Comparison of ENCODE assay signal across 12 mouse cellular contexts in genomic region chr1:135536326-135536725, GRCm38 (mm10).
DNase-seq lines count a peak whose midpoint lies in the region; ATAC-seq and TF ChIP-seq lines count a peak whose summit lies in the region.
"Had no signal": no experiment of that assay in that cellular context is flagged by ENCODE, and none has a peak within 500 bp of the region (broad histone marks: within the 10 kb centered on the region; RNA-seq: fewer than 3 reads in every experiment).

No protein-coding gene starts in this region.

- DNase-seq in heart, adult 18-20 months, result peak; percentile 59 to 76
- no peak for DNase-seq in heart, postnatal 36 days
- peak; percentile 59 for DNase-seq in MN1 (ENCODE audit: low spot score)
- peak; percentile 65 to 71 for DNase-seq in heart, adult 9 months (ENCODE audit: low spot score in 2 of 2)
- DNase-seq in lung, postnatal 4 days, result peak; percentile 48 to 65
- no peak for DNase-seq in layer of hippocampus, adult 18-20 months (ENCODE audit: low spot score in 2 of 2)
- DNase-seq in thymus, adult 2 months, result no peak
- DNase-seq: cerebellum, adult 9-10 months; kidney, postnatal 10 days had no signal

- TF ChIP-seq CTCF in thymus, adult 2 months (IDR thresholded peaks at IDR 0.05; ENCODE audit: borderline replicate concordance, control insufficient read depth, extremely low read depth, insufficient read depth, low read length, poor library complexity), result no peak

- no peaks in the 10 kb centered on the region for H3K27me3 ChIP-seq in thymus, adult 2 months (ENCODE audit: control insufficient read depth, insufficient read depth, low read length)
- H3K27me3 ChIP-seq: midbrain, embryonic 15.5 days had no signal

- no peak for TF ChIP-seq POLR2A in thymus, adult 2 months (IDR thresholded peaks at IDR 0.05; ENCODE audit: control insufficient read depth, extremely low read depth, insufficient read depth, low read length, poor library complexity)

- ATAC-seq in erythroblast, adult 5-6 weeks (replicated peaks; ENCODE audit: low FRiP score, poor library complexity, severe bottlenecking), result no peak
- ATAC-seq: activated CD4-positive, CD25-positive, alpha-beta regulatory T cell, adult 4 months; midbrain, embryonic 15.5 days had no signal

- intact Hi-C loops in heart, postnatal 36 days (cut with DNase I), result no loop called here

- no peak overlapping the region for H3K4me3 ChIP-seq in thymus, adult 2 months (ENCODE audit: control insufficient read depth, insufficient read depth, low read length)
- H3K4me3 ChIP-seq: midbrain, embryonic 15.5 days had no signal

- WGBS in thymus, adult 2 months, result 85% methylated on average over 2 of the region's 2 CpGs

- H3K27ac ChIP-seq in thymus, adult 2 months (ENCODE audit: control insufficient read depth, insufficient read depth, low read length), result no peak overlapping the region
- H3K27ac ChIP-seq: midbrain, embryonic 15.5 days had no signal

- no peaks in the 10 kb centered on the region for H3K4me1 ChIP-seq in thymus, adult 2 months (replicated peaks; ENCODE audit: control insufficient read depth, insufficient read depth, low read length)
- H3K4me1 ChIP-seq: midbrain, embryonic 15.5 days had no signal

- H3K36me3 ChIP-seq in thymus, adult 2 months (ENCODE audit: control insufficient read depth, insufficient read depth, low read length), result no peaks in the 10 kb centered on the region

Comparison
In these comparisons a context has a peak if more than half of its experiments do, and no peak if none do; other contexts are left out.
1. DNase-seq: peak in heart, adult 18-20 months (2 of 2), MN1 (single experiment), heart, adult 9 months (2 of 2) and lung, postnatal 4 days (2 of 2); none in heart, postnatal 36 days (0 of 2), layer of hippocampus, adult 18-20 months (0 of 2) and thymus, adult 2 months (single experiment).